Mouse (Mus musculus) skeletal muscle tissue, adult 2 months (tissue): Measurements from ENCODE around the gene Pard3.

ENCODE experiments used
- DNase-seq: peaks from one replicate; pipeline ENCODE4 v3.0.0-alpha.2; 2012; ENCODE audit warnings: low read depth, low spot score

Pard3 gene

GRCm38 (mm10) chr8:127592648-127593574, 529.2 kb downstream of the Pard3 start:
- DNase-seq = no peak

- DNase-seq = no peak
Observed at GRCm38 (mm10) chr8:127600641-127601040, 536.9 kb downstream of the Pard3 start.

GRCm38 (mm10) chr8:127603062-127603461, 539.4 kb downstream of the Pard3 start:
- DNase-seq = peak; percentile 52

- DNase-seq = no peak
Observed at GRCm38 (mm10) chr8:127608541-127609270, 545.0 kb downstream of the Pard3 start.

- no peak for DNase-seq
Observed at GRCm38 (mm10) chr8:127609316-127609715, 545.6 kb downstream of the Pard3 start.

GRCm38 (mm10) chr8:127614206-127614605, 550.5 kb downstream of the Pard3 start:
- DNase-seq = no peak

- no peak for DNase-seq
Observed at GRCm38 (mm10) chr8:127616681-127617080, 553.0 kb downstream of the Pard3 start.

GRCm38 (mm10) chr8:127622137-127622536, 558.4 kb downstream of the Pard3 start:
- DNase-seq = no peak

GRCm38 (mm10) chr8:127638232-127639087, 574.8 kb downstream of the Pard3 start:
- no peak for DNase-seq

GRCm38 (mm10) chr8:127639088-127639453, 575.4 kb downstream of the Pard3 start:
- DNase-seq = no peak

- no peak for DNase-seq
Observed at GRCm38 (mm10) chr8:127655559-127655958, 591.9 kb downstream of the Pard3 start.
